Mouse (Mus musculus) E14TG2a.4 (cell line): Measurements from ENCODE around the gene Mrps34.

Experiments
- H3K27me3 ChIP-seq: 2 replicates; pipeline ENCODE4 v1.6.1; 2014; ENCODE audit warnings: low read length, control low read depth; ENCODE audit not compliant: insufficient read depth
- H3K36me3 ChIP-seq: 2 replicates; pipeline ENCODE4 v1.6.1; 2014; ENCODE audit warnings: low read length, control low read depth; ENCODE audit not compliant: insufficient read depth
- H3K4me1 ChIP-seq: replicated peaks from 2 replicates; pipeline ENCODE4 v1.6.1; 2014; ENCODE audit warnings: low read depth, low read length, control low read depth
- H3K4me3 ChIP-seq: replicated peaks from 2 replicates; pipeline ENCODE4 v1.5.1; 2014; ENCODE audit warnings: mild to moderate bottlenecking, low read length
- H3K9me3 ChIP-seq: 2 replicates; pipeline ENCODE4 v1.6.1; 2014; ENCODE audit warnings: low read length, control low read depth
- CTCF ChIP-seq: conservative IDR thresholded peaks from 2 replicates; pipeline ENCODE4 v1.5.1; 2014; ENCODE audit warnings: low read length
- NANOG ChIP-seq: IDR thresholded peaks from 2 replicates; pipeline ENCODE4 v1.6.1; 2014; ENCODE audit warnings: borderline replicate concordance, low read length, mixed read lengths
- POU5F1 ChIP-seq: IDR thresholded peaks from 2 replicates; pipeline ENCODE4 v1.6.1; 2014; ENCODE audit warnings: low read length, borderline replicate concordance

Mrps34 gene

DNA sequence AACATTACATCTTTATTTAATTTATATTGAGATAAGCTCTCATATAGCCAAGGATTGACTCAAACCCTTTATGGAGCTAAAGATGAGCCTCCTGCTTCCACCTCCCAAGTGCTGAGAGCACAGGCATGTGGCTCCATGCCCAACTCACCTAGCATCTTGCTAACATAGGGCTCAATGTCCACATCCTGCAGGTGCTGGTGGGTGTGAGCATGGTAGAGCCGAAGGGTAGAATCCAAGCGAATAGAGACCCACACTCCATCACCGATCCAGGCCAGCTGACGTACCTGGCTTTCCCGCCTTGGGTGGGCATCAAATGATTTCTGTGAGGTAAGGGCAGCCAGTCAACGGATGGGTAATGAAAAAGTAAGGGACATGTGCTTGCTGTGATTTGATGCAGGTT is 5.1 kb downstream of the Mrps34 start:
- TF ChIP-seq NANOG (no peak), CTCF (no peak), POU5F1 (no peak)
- Histone ChIP-seq H3K27me3 (no peaks in the 10 kb centered on the region), H3K36me3 (peaks cover 90% of the 10 kb centered on the region), H3K4me1 (peaks cover 53% of the 10 kb centered on the region), H3K4me3 (no peak overlapping the region), H3K9me3 (no peaks in the 10 kb centered on the region)

DNA sequence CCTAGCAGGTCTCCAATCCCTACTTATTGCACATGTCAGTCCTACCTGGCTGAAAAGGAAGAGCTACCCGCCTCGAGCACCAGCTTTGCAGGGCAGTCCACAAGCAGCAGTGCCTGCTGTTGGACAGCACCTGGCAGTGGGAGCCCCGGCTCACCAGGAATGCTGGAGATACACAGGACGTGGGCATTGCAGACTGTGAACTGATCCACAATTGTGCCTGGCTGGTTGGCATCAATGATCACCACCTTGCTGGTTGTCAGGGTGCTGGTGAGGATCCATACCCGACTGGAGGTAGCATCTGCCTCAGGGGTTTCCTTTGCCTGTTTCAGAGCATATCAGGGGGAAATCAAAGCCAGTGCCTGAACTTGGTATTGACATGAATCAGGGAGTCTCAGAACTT is 7.2 kb downstream of the Mrps34 start:
- peaks cover 99% of the 10 kb centered on the region for H3K36me3 ChIP-seq
- H3K9me3 ChIP-seq: no peaks in the 10 kb centered on the region
- H3K4me1 ChIP-seq: peaks cover 39% of the 10 kb centered on the region
- TF ChIP-seq CTCF (no peak), NANOG (no peak), POU5F1 (no peak)
- H3K27me3 ChIP-seq: no peaks in the 10 kb centered on the region
- H3K4me3 ChIP-seq: no peak overlapping the region

GRCm38 (mm10) chr17:24902671-24903474 is 8.0 kb downstream of the Mrps34 start:
- no peaks in the 10 kb centered on the region for H3K27me3 ChIP-seq
- peaks cover 99% of the 10 kb centered on the region for H3K36me3 ChIP-seq
- no peak overlapping the region for H3K4me3 ChIP-seq
- peaks cover 31% of the 10 kb centered on the region for H3K4me1 ChIP-seq
- TF ChIP-seq NANOG (no peak), CTCF (peak; percentile 73)
- H3K9me3 ChIP-seq: no peaks in the 10 kb centered on the region

- Histone ChIP-seq H3K9me3 (no peaks in the 10 kb centered on the region), H3K4me3 (no peak overlapping the region), H3K36me3 (peaks cover 99% of the 10 kb centered on the region), H3K27me3 (no peaks in the 10 kb centered on the region), H3K4me1 (peaks cover 22% of the 10 kb centered on the region)
- TF ChIP-seq POU5F1 (no peak), NANOG (no peak), CTCF (no peak)
These were observed 8.9 kb downstream of the Mrps34 start for GRCm38 (mm10) chr17:24903767-24904166.

DNA sequence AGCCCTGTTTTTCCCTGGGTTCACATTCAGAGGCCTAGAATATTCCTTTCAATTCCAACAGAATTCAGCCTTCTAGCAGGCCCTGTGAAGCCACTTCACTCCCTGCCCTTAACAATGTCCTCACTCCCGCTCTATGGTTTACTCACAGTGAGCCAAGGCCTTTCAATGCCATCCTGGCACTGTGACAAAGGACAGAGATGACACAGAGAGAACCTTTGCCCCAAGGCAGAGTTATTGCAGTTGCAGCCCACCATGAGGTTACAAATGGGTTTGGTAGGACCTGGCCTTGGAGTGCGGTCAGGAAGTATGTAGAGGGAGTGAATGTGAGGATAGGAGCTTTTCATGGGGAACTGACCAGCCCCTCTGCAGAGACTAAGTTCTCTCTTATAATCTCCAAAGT is 12.7 kb downstream of the Mrps34 start:
- TF ChIP-seq CTCF (no peak), NANOG (no peak), POU5F1 (no peak)
- Histone ChIP-seq H3K9me3 (no peaks in the 10 kb centered on the region), H3K4me1 (peaks cover 18% of the 10 kb centered on the region), H3K4me3 (no peak overlapping the region), H3K36me3 (peaks cover 99% of the 10 kb centered on the region), H3K27me3 (no peaks in the 10 kb centered on the region)

DNA sequence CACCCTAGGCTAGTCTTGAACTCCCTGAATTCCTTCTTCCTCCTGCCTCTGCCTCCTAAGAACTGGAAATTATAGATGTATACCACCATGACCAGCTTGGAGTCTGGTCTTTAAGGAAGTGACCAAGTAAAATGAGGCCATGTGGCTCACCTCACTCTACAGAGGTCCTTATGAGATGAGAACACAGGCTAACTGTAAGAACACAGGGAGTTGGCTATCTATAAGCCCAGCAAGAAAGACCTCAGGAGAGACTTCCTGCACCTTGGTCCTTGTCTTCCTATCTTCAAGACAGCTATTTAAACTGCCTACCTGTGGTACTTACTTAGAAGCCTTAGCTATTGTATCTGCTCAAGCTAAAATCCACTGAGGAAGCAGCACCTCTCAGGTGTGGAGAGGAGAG is 19.1 kb downstream of the Mrps34 start:
- TF ChIP-seq CTCF (no peak), POU5F1 (no peak), NANOG (no peak)
- no peaks in the 10 kb centered on the region for H3K27me3 ChIP-seq
- no peaks in the 10 kb centered on the region for H3K9me3 ChIP-seq
- H3K4me1 ChIP-seq: peaks cover 7% of the 10 kb centered on the region; the same call in 1 of the 2 replicates
- H3K36me3 ChIP-seq: peaks cover 98% of the 10 kb centered on the region
- no peak overlapping the region for H3K4me3 ChIP-seq

- Histone ChIP-seq H3K4me1 (no peaks in the 10 kb centered on the region), H3K27me3 (no peaks in the 10 kb centered on the region), H3K4me3 (no peak overlapping the region), H3K9me3 (no peaks in the 10 kb centered on the region), H3K36me3 (peaks cover 91% of the 10 kb centered on the region)
- TF ChIP-seq POU5F1 (no peak), NANOG (no peak), CTCF (no peak)
These were observed 28.3 kb downstream of the Mrps34 start for GRCm38 (mm10) chr17:24923246-24923645.

- TF ChIP-seq CTCF: no peak
- no peak for TF ChIP-seq POU5F1
- no peak for TF ChIP-seq NANOG
- Histone ChIP-seq H3K27me3 (no peaks in the 10 kb centered on the region), H3K9me3 (no peaks in the 10 kb centered on the region), H3K4me1 (peaks cover 14% of the 10 kb centered on the region), H3K36me3 (peaks cover 57% of the 10 kb centered on the region), H3K4me3 (no peak overlapping the region)
These were observed 34.6 kb downstream of the Mrps34 start for GRCm38 (mm10) chr17:24929506-24929905.

DNA sequence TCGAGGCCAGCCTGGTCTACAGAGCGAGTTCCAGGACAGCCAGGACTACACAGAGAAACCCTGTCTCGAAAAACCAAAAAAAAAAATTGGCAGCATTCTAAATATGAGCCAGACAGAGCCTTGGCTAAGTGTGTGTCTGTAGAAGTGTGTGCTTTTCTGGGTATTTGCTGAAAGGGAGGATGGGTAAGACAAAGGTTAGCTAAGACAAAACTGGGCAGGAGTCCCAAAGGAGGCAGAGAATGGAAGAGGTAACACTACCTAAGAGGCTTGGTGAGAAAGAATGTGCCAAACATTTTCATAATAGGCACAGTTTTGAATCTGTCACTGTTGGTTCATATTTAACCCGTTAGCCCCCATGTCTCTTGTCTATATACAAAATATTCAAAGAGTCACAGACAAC is 37.5 kb downstream of the Mrps34 start:
- peaks cover 41% of the 10 kb centered on the region for H3K36me3 ChIP-seq

More for the DNA sequence above, 37.5 kb downstream of the Mrps34 start:
- Histone ChIP-seq H3K4me1 (peaks cover 29% of the 10 kb centered on the region), H3K4me3 (no peak overlapping the region), H3K9me3 (no peaks in the 10 kb centered on the region), H3K27me3 (no peaks in the 10 kb centered on the region)
- TF ChIP-seq POU5F1 (no peak), NANOG (no peak), CTCF (no peak)
